Mouse (Mus musculus): ENCODE data around the gene Sh3pxd2a. TPM values are rescaled to one million over a fixed set of nuclear protein-coding genes. Genes with fewer than 3 reads are reported as not detected.

Gene Sh3pxd2a
- polyA plus RNA-seq, 1 experiment from 2014 or later, result 6.9 TPM

- Histone ChIP-seq H3K36me3 (ENCODE audit: control insufficient read depth, insufficient read depth, low read length) (no peaks in the 10 kb centered on the region), H3K9me3 (ENCODE audit: control insufficient read depth, low read length) (no peaks in the 10 kb centered on the region), H3K9ac (ENCODE audit: low read depth, low read length) (no peak overlapping the region), H3K4me2 (replicated peaks; ENCODE audit: low read depth, low read length) (no peak overlapping the region), H3K4me3 (ENCODE audit: low read depth, low read length) (no peak overlapping the region), H3K4me1 (replicated peaks; ENCODE audit: control insufficient read depth, insufficient read depth, low read length) (peaks cover 3% of the 10 kb centered on the region; the same call in 1 of the 2 replicates), H3K27ac (ENCODE audit: low read depth, low read length) (no peak overlapping the region), H3K27me3 (ENCODE audit: control insufficient read depth, insufficient read depth, low read length) (no peaks in the 10 kb centered on the region)
- ATAC-seq (ENCODE audit: low FRiP score), result no peak
- 76% methylated on average over 5 of the region's 5 CpGs for WGBS
- DNase-seq (ENCODE audit: low spot score), result no peak
Observed at GRCm38 (mm10) chr19:47232077-47232865, 231.9 kb downstream of the Sh3pxd2a start.

- Histone ChIP-seq H3K9ac (ENCODE audit: low read depth, low read length) (no peak overlapping the region), H3K27me3 (ENCODE audit: control insufficient read depth, insufficient read depth, low read length) (no peaks in the 10 kb centered on the region), H3K9me3 (ENCODE audit: control insufficient read depth, low read length) (no peaks in the 10 kb centered on the region), H3K36me3 (ENCODE audit: control insufficient read depth, insufficient read depth, low read length) (no peaks in the 10 kb centered on the region), H3K4me2 (replicated peaks; ENCODE audit: low read depth, low read length) (no peak overlapping the region), H3K4me1 (replicated peaks; ENCODE audit: control insufficient read depth, insufficient read depth, low read length) (peaks cover 3% of the 10 kb centered on the region; the same call in 1 of the 2 replicates), H3K4me3 (ENCODE audit: low read depth, low read length) (no peak overlapping the region), H3K27ac (ENCODE audit: low read depth, low read length) (no peak overlapping the region)
- DNase-seq (ENCODE audit: low spot score) (no peak), ATAC-seq (ENCODE audit: low FRiP score) (no peak)
- 96% methylated on average over 6 of the region's 6 CpGs for WGBS
Observed at GRCm38 (mm10) chr19:47231389-47231788, 232.8 kb downstream of the Sh3pxd2a start.

GRCm38 (mm10) chr19:47230682-47231081 lies 233.5 kb downstream of the Sh3pxd2a start:
- DNase-seq (ENCODE audit: low spot score) (no peak), ATAC-seq (ENCODE audit: low FRiP score) (no peak)
- Histone ChIP-seq H3K27ac (ENCODE audit: low read depth, low read length) (no peak overlapping the region), H3K36me3 (ENCODE audit: control insufficient read depth, insufficient read depth, low read length) (no peaks in the 10 kb centered on the region), H3K4me3 (ENCODE audit: low read depth, low read length) (no peak overlapping the region), H3K9me3 (ENCODE audit: control insufficient read depth, low read length) (no peaks in the 10 kb centered on the region), H3K9ac (ENCODE audit: low read depth, low read length) (no peak overlapping the region), H3K4me2 (replicated peaks; ENCODE audit: low read depth, low read length) (no peak overlapping the region), H3K27me3 (ENCODE audit: control insufficient read depth, insufficient read depth, low read length) (no peaks in the 10 kb centered on the region), H3K4me1 (replicated peaks; ENCODE audit: control insufficient read depth, insufficient read depth, low read length) (peaks cover 3% of the 10 kb centered on the region; the same call in 1 of the 2 replicates)
- 86% methylated on average over 8 of the region's 8 CpGs for WGBS

GRCm38 (mm10) chr19:47230082-47230481 lies 234.1 kb downstream of the Sh3pxd2a start:
- no peak overlapping the region for H3K27ac ChIP-seq (ENCODE audit: low read depth, low read length)
- WGBS, result 93% methylated on average over 7 of the region's 7 CpGs
- ATAC-seq (ENCODE audit: low FRiP score) (no peak), DNase-seq (ENCODE audit: low spot score) (no peak)
- no peak overlapping the region for H3K4me3 ChIP-seq (ENCODE audit: low read depth, low read length)
- peaks cover 3% of the 10 kb centered on the region; the same call in 1 of the 2 replicates for H3K4me1 ChIP-seq (replicated peaks; ENCODE audit: control insufficient read depth, insufficient read depth, low read length)
- H3K27me3 ChIP-seq (ENCODE audit: control insufficient read depth, insufficient read depth, low read length), result no peaks in the 10 kb centered on the region
- no peak overlapping the region for H3K4me2 ChIP-seq (replicated peaks; ENCODE audit: low read depth, low read length)
- no peak overlapping the region for H3K9ac ChIP-seq (ENCODE audit: low read depth, low read length)
- no peaks in the 10 kb centered on the region for H3K36me3 ChIP-seq (ENCODE audit: control insufficient read depth, insufficient read depth, low read length)
- H3K9me3 ChIP-seq (ENCODE audit: control insufficient read depth, low read length), result no peaks in the 10 kb centered on the region

- Histone ChIP-seq H3K4me2 (replicated peaks; ENCODE audit: low read depth, low read length) (no peak overlapping the region), H3K36me3 (ENCODE audit: control insufficient read depth, insufficient read depth, low read length) (no peaks in the 10 kb centered on the region), H3K4me3 (ENCODE audit: low read depth, low read length) (no peak overlapping the region), H3K27ac (ENCODE audit: low read depth, low read length) (no peak overlapping the region), H3K27me3 (ENCODE audit: control insufficient read depth, insufficient read depth, low read length) (no peaks in the 10 kb centered on the region), H3K9ac (ENCODE audit: low read depth, low read length) (no peak overlapping the region), H3K4me1 (replicated peaks; ENCODE audit: control insufficient read depth, insufficient read depth, low read length) (peaks cover 3% of the 10 kb centered on the region; the same call in 1 of the 2 replicates), H3K9me3 (ENCODE audit: control insufficient read depth, low read length) (no peaks in the 10 kb centered on the region)
- WGBS, result 85% methylated on average over 5 of the region's 5 CpGs
- no peak for DNase-seq (ENCODE audit: low spot score)
- ATAC-seq (ENCODE audit: low FRiP score), result no peak
Observed at GRCm38 (mm10) chr19:47229461-47229860, 234.7 kb downstream of the Sh3pxd2a start.

- peak overlapping the region; percentile 6; the same call in 1 of the 2 replicates for H3K4me3 ChIP-seq (ENCODE audit: low read depth, low read length)
- ATAC-seq (ENCODE audit: low FRiP score), result peak; percentile 80
Observed at GRCm38 (mm10) chr19:47228725-47229252, 235.4 kb downstream of the Sh3pxd2a start.

GRCm38 (mm10) chr19:47225791-47226190 lies 238.4 kb downstream of the Sh3pxd2a start:
- Histone ChIP-seq H3K4me3 (ENCODE audit: low read depth, low read length) (no peak overlapping the region), H3K9ac (ENCODE audit: low read depth, low read length) (no peak overlapping the region), H3K4me2 (replicated peaks; ENCODE audit: low read depth, low read length) (no peak overlapping the region), H3K4me1 (replicated peaks; ENCODE audit: control insufficient read depth, insufficient read depth, low read length) (peaks cover 3% of the 10 kb centered on the region; the same call in 1 of the 2 replicates), H3K36me3 (ENCODE audit: control insufficient read depth, insufficient read depth, low read length) (no peaks in the 10 kb centered on the region), H3K9me3 (ENCODE audit: control insufficient read depth, low read length) (no peaks in the 10 kb centered on the region), H3K27ac (ENCODE audit: low read depth, low read length) (no peak overlapping the region), H3K27me3 (ENCODE audit: control insufficient read depth, insufficient read depth, low read length) (no peaks in the 10 kb centered on the region)
- ATAC-seq (ENCODE audit: low FRiP score) (no peak), DNase-seq (ENCODE audit: low spot score) (no peak)
- 76% methylated on average over 5 of the region's 5 CpGs for WGBS

More at GRCm38 (mm10) chr19:47228725-47229252, 235.4 kb downstream of the Sh3pxd2a start:
- WGBS, result 6% methylated on average over 17 of the region's 17 CpGs
- H3K4me1 ChIP-seq (replicated peaks; ENCODE audit: control insufficient read depth, insufficient read depth, low read length), result peaks cover 3% of the 10 kb centered on the region; the same call in 1 of the 2 replicates
- H3K27me3 ChIP-seq (ENCODE audit: control insufficient read depth, insufficient read depth, low read length), result no peaks in the 10 kb centered on the region
- H3K9me3 ChIP-seq (ENCODE audit: control insufficient read depth, low read length), result no peaks in the 10 kb centered on the region
- 0 out of 2 replicates have a peak overlapping the region, but pooled peaks have one; percentile 7 for H3K27ac ChIP-seq (ENCODE audit: low read depth, low read length)
- peak overlapping the region; percentile 28 for H3K4me2 ChIP-seq (replicated peaks; ENCODE audit: low read depth, low read length)
- H3K9ac ChIP-seq (ENCODE audit: low read depth, low read length), result peak overlapping the region; percentile 32; the same call in 1 of the 2 replicates
- no peaks in the 10 kb centered on the region for H3K36me3 ChIP-seq (ENCODE audit: control insufficient read depth, insufficient read depth, low read length)
- peak; percentile 51 for DNase-seq (ENCODE audit: low spot score)

- Histone ChIP-seq H3K4me3 (ENCODE audit: low read depth, low read length) (no peak overlapping the region), H3K36me3 (ENCODE audit: control insufficient read depth, insufficient read depth, low read length) (no peaks in the 10 kb centered on the region), H3K4me2 (replicated peaks; ENCODE audit: low read depth, low read length) (no peak overlapping the region), H3K4me1 (replicated peaks; ENCODE audit: control insufficient read depth, insufficient read depth, low read length) (peaks cover 3% of the 10 kb centered on the region; the same call in 1 of the 2 replicates), H3K9me3 (ENCODE audit: control insufficient read depth, low read length) (no peaks in the 10 kb centered on the region), H3K27me3 (ENCODE audit: control insufficient read depth, insufficient read depth, low read length) (no peaks in the 10 kb centered on the region), H3K9ac (ENCODE audit: low read depth, low read length) (no peak overlapping the region), H3K27ac (ENCODE audit: low read depth, low read length) (no peak overlapping the region)
- ATAC-seq (ENCODE audit: low FRiP score) (no peak), DNase-seq (ENCODE audit: low spot score) (no peak)
- WGBS, result 87% methylated on average over 4 of the region's 4 CpGs
Observed at GRCm38 (mm10) chr19:47224743-47225142, 239.5 kb downstream of the Sh3pxd2a start.

All from hindbrain, embryonic 11.5 days (tissue).